Mouse (Mus musculus): ENCODE measurements at regions not wholly inside any gene's neighbourhood (a gene's known extent, or its start where the extent isn't known, plus 50 kb on each side); places are given as distances from the start of the nearest gene placed in this dataset.
"Not testable (repeated sequence)": the region's sequence is repeated elsewhere in the genome, so short reads cannot be mapped to it uniquely, and the experiment has no call there.

DNA sequence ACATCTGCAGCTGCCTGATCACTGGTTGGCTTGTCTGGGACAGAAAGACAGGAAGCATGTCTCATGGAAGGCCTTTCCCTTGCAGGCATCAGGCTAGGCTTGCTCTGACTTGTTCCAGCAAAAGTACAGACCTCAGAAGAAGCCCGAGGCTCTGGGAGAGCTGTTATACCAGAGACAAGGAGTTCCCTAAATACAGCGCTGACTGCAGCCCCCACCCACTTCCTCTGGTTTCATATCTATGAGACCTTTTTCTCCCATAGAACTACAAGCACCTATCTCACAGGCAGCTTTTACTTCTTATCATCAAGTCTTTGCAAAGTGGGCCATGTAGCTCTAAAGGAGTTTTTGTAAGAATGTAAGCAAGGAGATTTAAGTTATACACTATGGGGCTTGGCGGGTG is 312.2 kb upstream of the Vmn1r3 start:
- intact Hi-C loops (cut with DNase I; ENCODE audit: low total_unique reads); DNase-seq: not testable (repeated sequence)

DNA sequence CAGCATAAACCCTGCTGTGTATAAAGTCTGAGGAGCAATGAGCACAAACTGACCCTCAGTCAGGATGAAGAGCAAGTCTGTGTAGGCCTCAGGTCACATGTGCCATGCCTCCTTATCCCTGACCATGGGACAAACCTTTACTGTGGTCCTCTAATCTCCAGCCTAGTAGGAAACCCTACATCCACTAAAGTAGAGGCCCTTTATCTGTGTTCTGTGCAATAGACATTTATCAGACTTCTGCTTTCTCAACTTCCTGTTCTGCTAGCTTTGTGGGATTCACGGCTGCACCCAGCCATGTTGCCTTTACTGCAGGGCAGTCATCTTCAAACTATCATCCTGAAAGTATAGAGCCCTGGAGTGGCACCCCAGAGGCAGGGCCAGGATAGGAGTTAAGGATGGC is 310.8 kb upstream of the Vmn1r3 start:
- intact Hi-C loops (cut with DNase I; ENCODE audit: low total_unique reads); DNase-seq: not testable (repeated sequence)

GRCm38 (mm10) chr4:3494123-3494681 is 309.0 kb upstream of the Vmn1r3 start:
- intact Hi-C loops (cut with DNase I; ENCODE audit: low total_unique reads); DNase-seq: not testable (repeated sequence)

DNA sequence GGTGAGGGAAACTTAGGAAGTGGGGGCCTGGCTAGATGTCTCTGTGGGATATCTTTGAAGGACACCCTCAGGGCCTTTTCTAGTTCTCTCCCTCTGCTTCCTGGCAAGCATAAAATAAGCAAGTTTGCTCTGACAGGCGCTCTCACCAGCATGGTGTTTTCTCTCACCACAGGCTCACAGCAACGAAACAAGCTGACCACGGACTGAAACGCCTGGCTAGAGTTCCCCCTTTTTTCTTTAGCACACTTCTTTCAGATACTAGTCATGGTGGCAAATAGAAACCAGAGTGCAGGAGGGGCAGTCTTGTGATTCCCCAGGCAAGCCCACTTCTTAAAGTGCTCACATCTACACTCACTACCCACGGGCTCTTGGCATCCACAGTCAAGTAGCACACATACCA is 305.7 kb upstream of the Vmn1r3 start:
- DNase-seq; intact Hi-C loops (cut with DNase I; ENCODE audit: low total_unique reads): not testable (repeated sequence)

DNA sequence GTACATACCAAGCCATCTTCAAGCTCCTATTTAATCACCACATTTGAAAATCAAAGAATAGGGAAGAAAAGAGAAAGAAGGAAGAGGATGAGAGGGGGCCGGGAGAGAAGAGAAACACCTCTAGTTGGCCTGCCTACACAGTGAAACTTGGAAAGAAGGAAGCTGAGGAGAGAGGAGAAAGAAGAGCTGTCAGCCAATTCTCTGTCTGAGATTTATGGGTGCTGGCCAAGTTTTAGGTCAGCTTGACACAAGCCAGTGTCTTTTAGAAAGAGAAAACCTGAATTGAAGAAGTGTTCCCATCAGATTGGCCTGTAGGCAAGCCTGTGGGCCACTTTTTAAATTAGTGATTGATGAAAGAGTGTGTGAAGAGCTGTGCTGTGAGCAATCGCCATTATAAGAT is 296.9 kb upstream of the Vmn1r3 start:
- DNase-seq, result no peak
- intact Hi-C loops (cut with DNase I; ENCODE audit: low total_unique reads), result no loop called here

DNA sequence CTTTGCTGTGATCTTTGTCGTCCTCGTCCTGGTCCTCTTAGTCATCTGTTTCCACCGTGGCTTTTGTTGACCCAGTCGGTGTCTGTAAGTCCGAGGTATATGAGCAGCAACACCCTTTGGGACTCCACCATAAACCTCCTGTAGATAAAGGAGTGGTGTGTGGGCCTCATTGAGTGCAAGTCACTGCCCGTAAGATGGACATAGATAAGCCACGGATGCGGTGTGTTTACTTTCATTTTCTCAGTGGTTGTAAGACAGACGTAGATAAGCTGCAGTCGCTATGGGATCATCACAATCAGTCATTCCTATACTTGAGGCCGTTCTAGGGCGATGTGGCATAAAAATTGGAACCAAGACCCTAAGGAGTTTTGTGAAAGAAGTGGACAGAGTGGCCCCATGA is 271.6 kb upstream of the Vmn1r3 start:
- no peak for DNase-seq
- intact Hi-C loops (cut with DNase I; ENCODE audit: low total_unique reads), result no loop called here

DNA sequence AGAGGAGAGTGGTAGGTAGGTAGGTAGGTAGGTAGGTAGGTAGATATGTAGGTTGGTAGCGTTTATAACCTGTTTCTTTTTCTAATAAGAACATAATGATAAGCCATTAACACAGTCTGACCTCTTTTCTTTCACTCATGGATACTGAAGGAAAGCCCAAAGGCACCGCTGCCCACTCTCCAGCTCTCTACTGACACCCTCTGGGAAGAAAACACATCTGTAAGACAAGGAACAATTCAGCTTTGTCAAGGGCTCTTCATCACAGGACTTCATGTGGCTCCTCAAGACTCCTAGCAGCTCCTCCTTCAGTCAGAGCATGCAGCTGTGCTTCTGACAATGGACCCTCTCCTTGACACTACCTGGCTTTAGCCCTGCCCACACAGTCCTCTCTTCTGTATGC is 252.2 kb upstream of the Vmn1r3 start:
- intact Hi-C loops (cut with DNase I; ENCODE audit: low total_unique reads), result loop anchor here (10.0 kb wide), 1 partner anchor 377 kb away; no protein-coding TSS in a partner anchor
- not testable (repeated sequence) for DNase-seq

DNA sequence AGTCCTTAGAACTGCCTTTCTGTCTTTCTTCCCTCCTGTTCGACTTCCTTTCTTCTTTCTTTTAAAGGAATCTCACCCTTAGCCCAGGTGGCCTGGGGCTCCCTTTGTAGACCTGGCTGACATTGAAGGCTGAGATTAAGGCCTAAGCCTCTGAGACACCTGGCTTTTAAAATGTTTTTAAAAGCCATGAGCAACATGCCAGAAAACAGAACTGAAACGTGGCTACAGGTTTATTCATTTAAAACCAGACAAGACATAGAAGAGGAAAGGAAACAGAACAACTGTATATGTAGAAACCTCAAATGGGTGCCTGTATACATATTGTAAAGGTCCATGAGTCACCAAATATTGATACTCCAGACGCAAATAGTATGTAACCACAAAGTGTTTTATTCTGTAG is 242.8 kb upstream of the Vmn1r3 start:
- DNase-seq, result no peak
- intact Hi-C loops (cut with DNase I; ENCODE audit: low total_unique reads), result no loop called here

- intact Hi-C loops (cut with DNase I; ENCODE audit: low total_unique reads), result no loop called here
- peak; percentile 13 for DNase-seq
Observed at GRCm38 (mm10) chr4:3419920-3420499, 234.9 kb upstream of the Vmn1r3 start.

GRCm38 (mm10) chr4:3416670-3417069 is 231.5 kb upstream of the Vmn1r3 start:
- intact Hi-C loops (cut with DNase I; ENCODE audit: low total_unique reads), result no loop called here
- DNase-seq, result no peak

- intact Hi-C loops (cut with DNase I; ENCODE audit: low total_unique reads); DNase-seq: not testable (repeated sequence)
Observed at GRCm38 (mm10) chr4:3414442-3415022, 229.4 kb upstream of the Vmn1r3 start.

DNA sequence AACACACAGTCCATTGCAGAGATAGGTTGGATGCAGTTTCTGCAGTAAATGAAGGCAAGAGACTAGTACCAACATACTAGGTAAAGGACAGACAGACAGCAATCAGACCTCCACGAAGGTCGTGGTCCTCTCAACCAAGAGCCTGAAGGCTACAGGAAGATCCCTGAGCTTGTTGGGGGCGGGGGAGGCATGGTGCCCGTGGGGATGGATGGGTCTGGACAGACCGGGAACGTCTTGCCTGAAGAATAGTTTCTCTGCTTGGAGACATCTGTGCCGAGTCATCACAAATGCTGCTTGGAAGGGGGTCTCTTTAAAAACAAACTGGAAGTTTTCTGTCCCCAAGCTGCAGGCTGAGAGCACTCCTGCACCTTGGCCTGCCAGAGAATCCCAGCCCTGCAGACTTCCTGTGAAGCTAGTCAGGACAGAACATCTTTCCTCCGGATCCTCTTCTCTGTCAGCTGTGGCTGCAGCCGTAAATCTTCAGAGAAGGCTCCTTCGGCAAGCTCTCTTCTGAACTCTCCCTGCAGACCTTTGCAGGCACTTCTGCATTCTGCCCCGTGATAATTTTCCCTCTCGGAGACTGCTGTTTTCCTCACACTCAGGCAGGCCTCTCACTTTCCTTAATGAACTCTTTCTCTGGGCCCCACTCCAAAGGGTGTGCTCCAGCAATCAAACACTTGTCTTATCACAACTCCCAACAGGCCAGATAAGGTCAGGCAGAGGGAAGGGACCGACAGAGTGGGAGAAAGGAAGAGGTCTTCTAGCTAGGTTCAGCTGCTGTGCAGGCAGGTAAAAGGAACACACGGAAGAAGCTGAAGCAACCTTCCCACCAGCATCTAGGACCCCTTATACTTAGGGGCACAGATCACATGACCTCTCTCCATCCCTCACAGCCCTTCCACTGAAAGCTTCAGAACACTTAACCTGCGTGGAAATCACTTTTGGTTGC is 228.6 kb upstream of the Vmn1r3 start:
- DNase-seq, result no peak
- intact Hi-C loops (cut with DNase I; ENCODE audit: low total_unique reads), result no loop called here

- intact Hi-C loops (cut with DNase I; ENCODE audit: low total_unique reads); DNase-seq: not testable (repeated sequence)
Observed at GRCm38 (mm10) chr4:3412323-3412722, 227.2 kb upstream of the Vmn1r3 start.

DNA sequence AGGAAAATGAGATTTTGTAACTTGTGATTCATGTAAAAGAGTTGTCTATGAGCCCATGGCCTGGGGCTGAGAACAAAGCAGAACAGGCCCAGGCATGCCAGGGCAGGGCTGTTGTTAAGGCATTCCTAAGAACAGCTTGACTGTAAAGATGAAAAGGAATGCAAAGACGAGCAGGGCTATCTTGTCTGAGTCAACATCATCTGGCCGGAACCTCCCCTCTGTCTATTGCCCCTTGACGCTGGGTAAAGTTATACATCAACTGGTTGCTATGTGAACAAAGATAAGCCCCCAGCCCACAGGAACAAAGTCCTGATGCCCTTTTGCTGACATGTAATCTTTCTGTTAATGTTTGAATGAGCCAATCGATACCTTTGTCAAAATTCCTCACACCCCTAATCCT is 217.7 kb upstream of the Vmn1r3 start:
- DNase-seq; intact Hi-C loops (cut with DNase I; ENCODE audit: low total_unique reads): not testable (repeated sequence)

DNA sequence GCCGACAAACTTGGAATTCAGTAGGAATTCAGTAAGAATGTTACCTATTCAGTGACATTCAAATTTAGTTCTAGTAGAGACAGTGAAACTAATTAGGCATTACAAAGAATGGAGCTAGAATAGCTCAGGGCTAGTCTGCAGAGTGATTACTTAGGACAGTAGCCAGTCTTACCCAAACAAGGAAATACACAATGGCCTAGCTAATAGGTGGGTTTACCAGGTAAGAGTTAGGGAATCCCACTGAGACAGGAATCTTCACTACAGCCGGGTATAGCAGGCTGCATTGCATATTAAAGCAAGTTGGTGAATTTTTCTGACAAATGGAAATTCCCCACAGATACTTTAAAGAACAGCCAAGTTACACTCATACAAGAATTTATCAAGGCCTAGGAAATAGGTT is 216.6 kb upstream of the Vmn1r3 start:
- DNase-seq; intact Hi-C loops (cut with DNase I; ENCODE audit: low total_unique reads): not testable (repeated sequence)

GRCm38 (mm10) chr4:3391579-3391978 is 206.4 kb upstream of the Vmn1r3 start:
- DNase-seq; intact Hi-C loops (cut with DNase I; ENCODE audit: low total_unique reads): not testable (repeated sequence)

- intact Hi-C loops (cut with DNase I; ENCODE audit: low total_unique reads), result not testable (repeated sequence)
Observed at GRCm38 (mm10) chr4:3373027-3373763, 188.0 kb upstream of the Vmn1r3 start.

GRCm38 (mm10) chr4:3368021-3368420 is 182.9 kb upstream of the Vmn1r3 start:
- DNase-seq; intact Hi-C loops (cut with DNase I; ENCODE audit: low total_unique reads): not testable (repeated sequence)

More at GRCm38 (mm10) chr4:3373027-3373763, 188.0 kb upstream of the Vmn1r3 start:
- DNase-seq, result not testable (repeated sequence)

GRCm38 (mm10) chr4:3343443-3343842 is 158.3 kb upstream of the Vmn1r3 start:
- intact Hi-C loops (cut with DNase I; ENCODE audit: low total_unique reads); DNase-seq: not testable (repeated sequence)

Measured in gastrocnemius, postnatal 14 days (tissue).